ENCODE assay signal across 15 mouse cellular contexts in genomic region chr12:107483031-107483430, GRCm38 (mm10). TPM values are rescaled to one million over a fixed set of nuclear protein-coding genes. Genes with fewer than 3 reads are reported as not detected.
DNase-seq lines count a peak whose midpoint lies in the region.
"Had no signal": no experiment of that assay in that cellular context is flagged by ENCODE, and none has a peak within 500 bp of the region (broad histone marks: within the 10 kb centered on the region; RNA-seq: fewer than 3 reads in every experiment).

No protein-coding gene starts in this region.

- DNase-seq in cerebellum, adult 11-12 months: peak; percentile 35
- no peak for DNase-seq in cerebellum, postnatal 4 days (ENCODE audit: low spot score in 2 of 2)
- peak; percentile 16 to 21 for DNase-seq in cerebellum, adult 18-20 months
- peak; percentile 36 for DNase-seq in cerebellum, adult 9-11 months
- DNase-seq in cerebellum, postnatal 36 days: peak; percentile 24 to 33
- no peak for DNase-seq in heart, postnatal 4 days
- DNase-seq in thymus, postnatal 4 days: no peak
- DNase-seq: adrenal gland, postnatal 10 days; gastrocnemius, adult 2 months; gastrocnemius, postnatal 25 days had no signal

RNA-seq across cellular contexts. Expression of gene 3110018I06Rik, which starts 5.4 kb away (rescaled TPM):
- not detected for total RNA-seq in heart, postnatal 4 days (2021)
- total RNA-seq: adrenal gland, postnatal 10 days; adrenal gland, postnatal 4 days; gastrocnemius, adult 2 months; gastrocnemius, postnatal 25 days; granulocyte monocyte progenitor cell, adult 5-6 weeks; heart, adult 8-10 months; heart, postnatal 25 days; MEL had no signal

Comparison
In these comparisons a context has a peak if more than half of its experiments do, and no peak if none do; other contexts are left out.
1. DNase-seq: peak in cerebellum, adult 11-12 months (single experiment), cerebellum, adult 18-20 months (2 of 2), cerebellum, adult 9-11 months (single experiment) and cerebellum, postnatal 36 days (2 of 2); none in cerebellum, postnatal 4 days (0 of 2), heart, postnatal 4 days (single experiment) and thymus, postnatal 4 days (single experiment).